Mouse (Mus musculus) intestine, embryonic 15.5 days (tissue): Measurements from ENCODE around the gene Spata17. TPM values are rescaled to one million over a fixed set of nuclear protein-coding genes. Genes with fewer than 3 reads are reported as not detected.

Source experiments
- ATAC-seq: fragments of 200-750 bp; cut with Nextera tagmentation; 2 replicates; pipeline ENCODE4 v1.8.0; 2017; ENCODE audit warnings: moderate TSS enrichment, moderate library complexity
- H3K27ac ChIP-seq: fragments of 300-500 bp; sonication (generic); 2 replicates; pipeline ENCODE4 v1.5.1; 2015; ENCODE audit warnings: mild to moderate bottlenecking, inconsistent platforms
- H3K27me3 ChIP-seq: fragments of 300-500 bp; sonication (generic); replicated peaks from 2 replicates; pipeline ENCODE4 v1.6.1; 2015; ENCODE audit warnings: inconsistent platforms
- H3K36me3 ChIP-seq: fragments of 300-500 bp; sonication (generic); 2 replicates; pipeline ENCODE4 v1.6.1; 2015; ENCODE audit warnings: inconsistent platforms
- H3K4me1 ChIP-seq: fragments of 300-500 bp; sonication (generic); replicated peaks from 2 replicates; pipeline ENCODE4 v1.6.1; 2015; ENCODE audit warnings: inconsistent platforms
- H3K4me2 ChIP-seq: fragments of 300-500 bp; sonication (generic); replicated peaks from 2 replicates; pipeline ENCODE4 v1.6.1; 2015; ENCODE audit warnings: mild to moderate bottlenecking, inconsistent platforms
- H3K4me3 ChIP-seq: fragments of 300-500 bp; sonication (generic); replicated peaks from 2 replicates; pipeline ENCODE4 v1.5.1; 2015; ENCODE audit warnings: inconsistent platforms
- H3K9ac ChIP-seq: fragments of 300-500 bp; sonication (generic); 2 replicates; pipeline ENCODE4 v1.6.1; 2015; ENCODE audit warnings: inconsistent platforms
- H3K9me3 ChIP-seq: fragments of 300-500 bp; sonication (generic); 2 replicates; pipeline ENCODE4 v1.6.1; 2016; ENCODE audit warnings: inconsistent platforms
- WGBS: fragments of 180-500 bp; shearing (Covaris S2); methylation state at CpG from one replicate; pipeline ENCODE4 v1.1.7; 2015; 5-methylcytosine and 5-hydroxymethylcytosine counted together
- polyA plus RNA-seq: library from polyadenylated mRNA; unstranded; fragments of >200 nt; fragmentation: Nextera tagmentation; extraction: Ambion mirVana; gene quantifications from 2 replicates; pipeline ENCODE4 v1.2.1, GENCODE M21; 2015

Spata17 gene
- polyA plus RNA-seq, 1 experiment from 2014 or later: 0.85 TPM

GRCm38 (mm10) chr1:187113716-187114115 is 101.5 kb downstream of the Spata17 start:
- Histone ChIP-seq H3K27me3 (no peaks in the 10 kb centered on the region), H3K4me1 (no peaks in the 10 kb centered on the region), H3K36me3 (no peaks in the 10 kb centered on the region), H3K27ac (no peak overlapping the region), H3K4me3 (no peak overlapping the region), H3K4me2 (no peak overlapping the region), H3K9ac (no peak overlapping the region), H3K9me3 (no peaks in the 10 kb centered on the region)
- no peak for ATAC-seq
- 90% methylated on average over 9 of the region's 9 CpGs for WGBS

- no peak overlapping the region for H3K27ac ChIP-seq
- no peak overlapping the region for H3K9ac ChIP-seq
- no peaks in the 10 kb centered on the region for H3K36me3 ChIP-seq
- H3K4me1 ChIP-seq: no peaks in the 10 kb centered on the region
- H3K9me3 ChIP-seq: no peaks in the 10 kb centered on the region
- no peak overlapping the region for H3K4me3 ChIP-seq
- ATAC-seq: no peak
- H3K4me2 ChIP-seq: no peak overlapping the region
- no peaks in the 10 kb centered on the region for H3K27me3 ChIP-seq
- WGBS: 88% methylated on average over 4 of the region's 4 CpGs
These were observed 113.1 kb downstream of the Spata17 start for GRCm38 (mm10) chr1:187102130-187102529.

GRCm38 (mm10) chr1:187101202-187101601 is 114.1 kb downstream of the Spata17 start:
- WGBS: 56% methylated on average over 3 of the region's 3 CpGs
- ATAC-seq: no peak

GRCm38 (mm10) chr1:187100624-187101023 is 114.6 kb downstream of the Spata17 start:
- 73% methylated on average over 3 of the region's 3 CpGs for WGBS
- Histone ChIP-seq H3K4me3 (no peak overlapping the region), H3K4me1 (no peaks in the 10 kb centered on the region), H3K4me2 (no peak overlapping the region), H3K27me3 (no peaks in the 10 kb centered on the region), H3K36me3 (no peaks in the 10 kb centered on the region), H3K9ac (no peak overlapping the region), H3K9me3 (no peaks in the 10 kb centered on the region), H3K27ac (no peak overlapping the region)
- ATAC-seq: no peak

More at GRCm38 (mm10) chr1:187101202-187101601, 114.1 kb downstream of the Spata17 start:
- Histone ChIP-seq H3K4me3 (no peak overlapping the region), H3K4me1 (no peaks in the 10 kb centered on the region), H3K36me3 (no peaks in the 10 kb centered on the region), H3K9ac (no peak overlapping the region), H3K4me2 (no peak overlapping the region), H3K9me3 (no peaks in the 10 kb centered on the region), H3K27ac (no peak overlapping the region), H3K27me3 (no peaks in the 10 kb centered on the region)

- Histone ChIP-seq H3K36me3 (no peaks in the 10 kb centered on the region), H3K4me3 (no peak overlapping the region), H3K4me1 (no peaks in the 10 kb centered on the region), H3K27ac (no peak overlapping the region), H3K9me3 (no peaks in the 10 kb centered on the region), H3K9ac (no peak overlapping the region), H3K4me2 (no peak overlapping the region), H3K27me3 (no peaks in the 10 kb centered on the region)
- WGBS: 54% methylated on average over 6 of the region's 6 CpGs
- no peak for ATAC-seq
These were observed 117.0 kb downstream of the Spata17 start for GRCm38 (mm10) chr1:187098285-187098684.

- WGBS: 85% methylated on average over 14 of the region's 14 CpGs
- Histone ChIP-seq H3K4me2 (no peak overlapping the region), H3K27ac (no peak overlapping the region), H3K9me3 (no peaks in the 10 kb centered on the region), H3K4me3 (no peak overlapping the region), H3K36me3 (no peaks in the 10 kb centered on the region), H3K9ac (no peak overlapping the region), H3K4me1 (no peaks in the 10 kb centered on the region), H3K27me3 (no peaks in the 10 kb centered on the region)
- no peak for ATAC-seq
These were observed 122.7 kb downstream of the Spata17 start for GRCm38 (mm10) chr1:187092546-187092945.

GRCm38 (mm10) chr1:187088660-187089395 is 126.4 kb downstream of the Spata17 start:
- H3K4me1 ChIP-seq: no peaks in the 10 kb centered on the region
- no peaks in the 10 kb centered on the region for H3K36me3 ChIP-seq
- 55% methylated on average over 3 of the region's 3 CpGs for WGBS
- no peaks in the 10 kb centered on the region for H3K9me3 ChIP-seq
- H3K9ac ChIP-seq: no peak overlapping the region
- peak; percentile 91 for ATAC-seq
- no peaks in the 10 kb centered on the region for H3K27me3 ChIP-seq
- no peak overlapping the region for H3K4me2 ChIP-seq
- no peak overlapping the region for H3K4me3 ChIP-seq
- H3K27ac ChIP-seq: peak overlapping the region; percentile 57; the same call in 1 of the 2 replicates

- 72% methylated on average over 6 of the region's 6 CpGs for WGBS
- no peak overlapping the region for H3K9ac ChIP-seq
- no peak overlapping the region for H3K4me2 ChIP-seq
- H3K36me3 ChIP-seq: no peaks in the 10 kb centered on the region
- H3K27me3 ChIP-seq: no peaks in the 10 kb centered on the region
- no peaks in the 10 kb centered on the region for H3K4me1 ChIP-seq
- H3K4me3 ChIP-seq: no peak overlapping the region
- H3K27ac ChIP-seq: no peak overlapping the region
- H3K9me3 ChIP-seq: 0 out of 2 replicates have a peak, but pooled peaks cover 1% of the 10 kb centered on the region
- ATAC-seq: no peak
These were observed 129.2 kb downstream of the Spata17 start for GRCm38 (mm10) chr1:187086027-187086426.

GRCm38 (mm10) chr1:187077352-187077751 is 137.9 kb downstream of the Spata17 start:
- no peak overlapping the region for H3K9ac ChIP-seq
- WGBS: 58% methylated on average over 9 of the region's 9 CpGs
- no peak overlapping the region for H3K4me2 ChIP-seq

GRCm38 (mm10) chr1:187077043-187077334 is 138.3 kb downstream of the Spata17 start:
- H3K4me3 ChIP-seq: no peak overlapping the region
- H3K9me3 ChIP-seq: 0 out of 2 replicates have a peak, but pooled peaks cover 4% of the 10 kb centered on the region
- H3K27me3 ChIP-seq: no peaks in the 10 kb centered on the region
- no peaks in the 10 kb centered on the region for H3K36me3 ChIP-seq
- no peak overlapping the region for H3K9ac ChIP-seq
- ATAC-seq: no peak
- 64% methylated on average over 3 of the region's 3 CpGs for WGBS
- no peak overlapping the region for H3K4me2 ChIP-seq
- H3K4me1 ChIP-seq: no peaks in the 10 kb centered on the region
- no peak overlapping the region for H3K27ac ChIP-seq

More at GRCm38 (mm10) chr1:187077352-187077751, 137.9 kb downstream of the Spata17 start:
- Histone ChIP-seq H3K4me1 (no peaks in the 10 kb centered on the region), H3K27ac (no peak overlapping the region), H3K36me3 (no peaks in the 10 kb centered on the region), H3K4me3 (no peak overlapping the region), H3K27me3 (no peaks in the 10 kb centered on the region), H3K9me3 (0 out of 2 replicates have a peak, but pooled peaks cover 4% of the 10 kb centered on the region)
- ATAC-seq: no peak

- no peak overlapping the region for H3K4me2 ChIP-seq
- WGBS: 80% methylated on average over 3 of the region's 3 CpGs
- no peak overlapping the region for H3K9ac ChIP-seq
These were observed 138.8 kb downstream of the Spata17 start for GRCm38 (mm10) chr1:187076198-187077042.

GRCm38 (mm10) chr1:187059874-187060273 is 155.4 kb downstream of the Spata17 start:
- Histone ChIP-seq H3K4me2 (no peak overlapping the region), H3K9ac (no peak overlapping the region), H3K27me3 (no peaks in the 10 kb centered on the region), H3K4me3 (no peak overlapping the region), H3K36me3 (no peaks in the 10 kb centered on the region), H3K9me3 (no peaks in the 10 kb centered on the region), H3K27ac (no peak overlapping the region), H3K4me1 (no peaks in the 10 kb centered on the region)
- 81% methylated on average over 1 of the region's 1 CpGs for WGBS
- peak; percentile 59 for ATAC-seq

More at GRCm38 (mm10) chr1:187076198-187077042, 138.8 kb downstream of the Spata17 start:
- no peaks in the 10 kb centered on the region for H3K4me1 ChIP-seq
- no peaks in the 10 kb centered on the region for H3K27me3 ChIP-seq
- H3K36me3 ChIP-seq: no peaks in the 10 kb centered on the region
- no peak overlapping the region for H3K4me3 ChIP-seq
- H3K9me3 ChIP-seq: 0 out of 2 replicates have a peak, but pooled peaks cover 4% of the 10 kb centered on the region
- H3K27ac ChIP-seq: no peak overlapping the region
- no peak for ATAC-seq
